Mouse (Mus musculus): ENCODE measurements around the gene Sft2d2.

DNA sequence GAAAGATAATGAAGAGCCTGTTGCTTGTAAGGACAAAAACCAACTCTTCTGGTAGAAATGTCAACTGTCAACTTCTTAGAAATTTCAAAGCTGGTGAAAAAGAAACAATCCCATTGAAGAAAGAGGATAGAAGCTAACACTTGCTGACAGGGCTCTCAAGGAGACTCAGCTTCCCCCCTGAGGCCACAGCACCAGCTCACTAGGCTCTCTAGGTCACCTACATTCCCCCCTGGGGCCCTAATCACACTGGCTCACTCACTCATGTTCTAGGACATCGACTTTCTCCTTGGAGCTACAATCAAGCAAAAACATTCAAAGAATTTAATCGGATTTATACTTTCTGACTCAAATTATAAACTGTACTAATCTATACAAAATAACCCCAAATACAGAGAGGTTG is 39.6 kb upstream of the Sft2d2 start:
- no peak for TF ChIP-seq CTCF (IDR thresholded peaks at IDR 0.05; ENCODE audit: extremely low read depth, insufficient read depth, low read length)
- TF ChIP-seq POLR2A (IDR thresholded peaks at IDR 0.05; ENCODE audit: extremely low read depth, insufficient read depth, low read length), result no peak
